Mouse (Mus musculus): ENCODE results near the gene Zfp91. TPM values are rescaled to one million over a fixed set of nuclear protein-coding genes. Genes with fewer than 3 reads are reported as not detected.

Gene Zfp91
- polyA plus RNA-seq (2015; fragmentation: Nextera tagmentation; extraction: Ambion mirVana) = 14.7 and 15.8 TPM in 2 replicates

GRCm38 (mm10) chr19:12795511-12796327, at the start of gene Zfp91, which contains the start of gene Lpxn:
TSS of gene Zfp91 (minus strand) at chr19:12796126.
TSS of gene Lpxn (plus strand) at chr19:12796193.
- H3K36me3 ChIP-seq = no peaks in the 10 kb centered on the region
- peak within 1 kb of the TSS; percentile 91 for H3K4me3 ChIP-seq
- under 1% methylated on average over 66 of the region's 76 CpGs for WGBS
- peaks cover 13% of the 10 kb centered on the region for H3K4me1 ChIP-seq (replicated peaks)
- H3K9me3 ChIP-seq = no peaks in the 10 kb centered on the region
- peak within 1 kb of the TSS; percentile 99 for H3K27ac ChIP-seq
- ATAC-seq (ENCODE audit: low FRiP score) = peak; percentile 97
- no peaks in the 10 kb centered on the region for H3K27me3 ChIP-seq
- peak within 1 kb of the TSS; percentile 78 for H3K4me2 ChIP-seq
- peak within 1 kb of the TSS; percentile 98 for H3K9ac ChIP-seq

- Histone ChIP-seq H3K27me3 (no peaks in the 10 kb centered on the region), H3K36me3 (no peaks in the 10 kb centered on the region), H3K4me2 (no peak overlapping the region), H3K4me3 (no peak overlapping the region), H3K27ac (no peak overlapping the region), H3K9me3 (no peaks in the 10 kb centered on the region), H3K9ac (no peak overlapping the region), H3K4me1 (replicated peaks) (no peaks in the 10 kb centered on the region)
- ATAC-seq (ENCODE audit: low FRiP score) = no peak
- WGBS = 90% methylated on average over 1 of the region's 1 CpGs
Measured at GRCm38 (mm10) chr19:12838507-12838906, 42.6 kb upstream of the Zfp91 start.

GRCm38 (mm10) chr19:12833625-12834024, 37.7 kb upstream of the Zfp91 start:
- H3K9me3 ChIP-seq = no peaks in the 10 kb centered on the region
- H3K9ac ChIP-seq = no peak overlapping the region
- H3K4me1 ChIP-seq (replicated peaks) = no peaks in the 10 kb centered on the region
- H3K36me3 ChIP-seq = no peaks in the 10 kb centered on the region
- H3K27me3 ChIP-seq = no peaks in the 10 kb centered on the region
- no peak for ATAC-seq (ENCODE audit: low FRiP score)
- 89% methylated on average over 3 of the region's 3 CpGs for WGBS
- no peak overlapping the region for H3K27ac ChIP-seq
- H3K4me3 ChIP-seq = no peak overlapping the region
- no peak overlapping the region for H3K4me2 ChIP-seq

GRCm38 (mm10) chr19:12831559-12831958, 35.6 kb upstream of the Zfp91 start:
- Histone ChIP-seq H3K4me1 (replicated peaks) (no peaks in the 10 kb centered on the region), H3K27me3 (no peaks in the 10 kb centered on the region), H3K27ac (no peak overlapping the region), H3K4me3 (no peak overlapping the region), H3K9me3 (no peaks in the 10 kb centered on the region), H3K4me2 (no peak overlapping the region), H3K9ac (no peak overlapping the region), H3K36me3 (no peaks in the 10 kb centered on the region)
- WGBS = 77% methylated on average over 1 of the region's 1 CpGs
- no peak for ATAC-seq (ENCODE audit: low FRiP score)

- H3K4me2 ChIP-seq = no peak overlapping the region
- no peak for ATAC-seq (ENCODE audit: low FRiP score)
- 76% methylated on average over 2 of the region's 2 CpGs for WGBS
- H3K27me3 ChIP-seq = no peaks in the 10 kb centered on the region
- H3K4me1 ChIP-seq (replicated peaks) = no peaks in the 10 kb centered on the region
- no peaks in the 10 kb centered on the region for H3K36me3 ChIP-seq
- H3K9me3 ChIP-seq = no peaks in the 10 kb centered on the region
- H3K4me3 ChIP-seq = no peak overlapping the region
- no peak overlapping the region for H3K27ac ChIP-seq
- no peak overlapping the region for H3K9ac ChIP-seq
Measured at GRCm38 (mm10) chr19:12830823-12831430, 35.0 kb upstream of the Zfp91 start.

GRCm38 (mm10) chr19:12824549-12824948, 28.6 kb upstream of the Zfp91 start:
- Histone ChIP-seq H3K36me3 (no peaks in the 10 kb centered on the region), H3K27me3 (no peaks in the 10 kb centered on the region), H3K9me3 (no peaks in the 10 kb centered on the region), H3K4me1 (replicated peaks) (no peaks in the 10 kb centered on the region), H3K9ac (no peak overlapping the region), H3K4me2 (no peak overlapping the region), H3K4me3 (no peak overlapping the region), H3K27ac (no peak overlapping the region)
- WGBS = 76% methylated on average over 4 of the region's 4 CpGs
- ATAC-seq (ENCODE audit: low FRiP score) = no peak

- no peak for ATAC-seq (ENCODE audit: low FRiP score)
- Histone ChIP-seq H3K27me3 (no peaks in the 10 kb centered on the region), H3K4me1 (replicated peaks) (no peaks in the 10 kb centered on the region), H3K4me2 (no peak overlapping the region), H3K9ac (no peak overlapping the region), H3K4me3 (no peak overlapping the region), H3K27ac (no peak overlapping the region), H3K9me3 (no peaks in the 10 kb centered on the region), H3K36me3 (no peaks in the 10 kb centered on the region)
- 26% methylated on average over 4 of the region's 4 CpGs for WGBS
Measured at GRCm38 (mm10) chr19:12820383-12820782, 24.5 kb upstream of the Zfp91 start.

- H3K9ac ChIP-seq = no peak overlapping the region
- H3K4me3 ChIP-seq = no peak overlapping the region
- no peaks in the 10 kb centered on the region for H3K36me3 ChIP-seq
- no peaks in the 10 kb centered on the region for H3K4me1 ChIP-seq (replicated peaks)
- H3K27me3 ChIP-seq = no peaks in the 10 kb centered on the region
- no peak overlapping the region for H3K27ac ChIP-seq
- no peak overlapping the region for H3K4me2 ChIP-seq
- ATAC-seq (ENCODE audit: low FRiP score) = no peak
- no peaks in the 10 kb centered on the region for H3K9me3 ChIP-seq
- WGBS = 95% methylated on average over 1 of the region's 1 CpGs
Measured at GRCm38 (mm10) chr19:12818507-12818906, 22.6 kb upstream of the Zfp91 start.

GRCm38 (mm10) chr19:12813883-12814282, 18.0 kb upstream of the Zfp91 start:
- H3K4me3 ChIP-seq = no peak overlapping the region
- H3K4me1 ChIP-seq (replicated peaks) = no peaks in the 10 kb centered on the region
- no peak overlapping the region for H3K4me2 ChIP-seq
- H3K36me3 ChIP-seq = no peaks in the 10 kb centered on the region
- no peaks in the 10 kb centered on the region for H3K9me3 ChIP-seq
- 81% methylated on average over 1 of the region's 1 CpGs for WGBS
- no peak for ATAC-seq (ENCODE audit: low FRiP score)
- no peak overlapping the region for H3K9ac ChIP-seq
- H3K27me3 ChIP-seq = no peaks in the 10 kb centered on the region
- H3K27ac ChIP-seq = no peak overlapping the region

GRCm38 (mm10) chr19:12812644-12813364, 16.9 kb upstream of the Zfp91 start:
- Histone ChIP-seq H3K4me1 (replicated peaks) (no peaks in the 10 kb centered on the region), H3K36me3 (no peaks in the 10 kb centered on the region), H3K27me3 (no peaks in the 10 kb centered on the region), H3K27ac (no peak overlapping the region), H3K4me3 (no peak overlapping the region), H3K9me3 (no peaks in the 10 kb centered on the region), H3K4me2 (no peak overlapping the region), H3K9ac (no peak overlapping the region)
- 82% methylated on average over 1 of the region's 1 CpGs for WGBS
- ATAC-seq (ENCODE audit: low FRiP score) = no peak

GRCm38 (mm10) chr19:12806214-12806613, 10.3 kb upstream of the Zfp91 start:
- ATAC-seq (ENCODE audit: low FRiP score) = no peak
- no peak overlapping the region for H3K27ac ChIP-seq

GRCm38 (mm10) chr19:12805730-12806129, 9.8 kb upstream of the Zfp91 start:
- H3K9ac ChIP-seq = no peak overlapping the region
- WGBS = 88% methylated on average over 3 of the region's 3 CpGs
- ATAC-seq (ENCODE audit: low FRiP score) = no peak

More at GRCm38 (mm10) chr19:12806214-12806613, 10.3 kb upstream of the Zfp91 start:
- WGBS = 84% methylated on average over 2 of the region's 2 CpGs
- H3K4me3 ChIP-seq = no peak overlapping the region
- H3K9ac ChIP-seq = no peak overlapping the region
- H3K4me1 ChIP-seq (replicated peaks) = no peaks in the 10 kb centered on the region
- H3K27me3 ChIP-seq = no peaks in the 10 kb centered on the region
- H3K4me2 ChIP-seq = no peak overlapping the region
- H3K9me3 ChIP-seq = no peaks in the 10 kb centered on the region
- no peaks in the 10 kb centered on the region for H3K36me3 ChIP-seq

More at GRCm38 (mm10) chr19:12805730-12806129, 9.8 kb upstream of the Zfp91 start:
- Histone ChIP-seq H3K4me3 (no peak overlapping the region), H3K36me3 (no peaks in the 10 kb centered on the region), H3K4me1 (replicated peaks) (no peaks in the 10 kb centered on the region), H3K9me3 (no peaks in the 10 kb centered on the region), H3K27me3 (no peaks in the 10 kb centered on the region), H3K27ac (no peak overlapping the region), H3K4me2 (no peak overlapping the region)
